Mouse (Mus musculus) midbrain, embryonic 14.5 days (tissue): ENCODE results near the gene Ninj2. TPM values are rescaled to one million over a fixed set of nuclear protein-coding genes. Genes with fewer than 3 reads are reported as not detected.

Experiments
- ATAC-seq: fragments of 200-750 bp; cut with Nextera tagmentation; 2 replicates; pipeline ENCODE4 v1.8.0; 2017; ENCODE audit warnings: moderate number of reproducible peaks, moderate library complexity; ENCODE audit not compliant: low FRiP score, low TSS enrichment
- DNase-seq: peaks from one replicate; pipeline ENCODE4 v3.0.0-alpha.2; 2015
- H3K27ac ChIP-seq: fragments of 300-500 bp; sonication (generic); replicated peaks from 2 replicates; pipeline ENCODE4 v1.5.1; 2014; ENCODE audit warnings: mild to moderate bottlenecking, low read depth, low read length, moderate library complexity
- H3K27me3 ChIP-seq: fragments of 300-500 bp; sonication (generic); 2 replicates; pipeline ENCODE4 v1.6.1; 2014; ENCODE audit warnings: low read length, control low read depth, mixed read lengths; ENCODE audit not compliant: control insufficient read depth, insufficient read depth
- H3K36me3 ChIP-seq: fragments of 300-500 bp; sonication (generic); 2 replicates; pipeline ENCODE4 v1.6.1; 2014; ENCODE audit warnings: low read length, control low read depth; ENCODE audit not compliant: control insufficient read depth, insufficient read depth
- H3K4me1 ChIP-seq: fragments of 300-500 bp; sonication (generic); 2 replicates; pipeline ENCODE4 v1.6.1; 2014; ENCODE audit warnings: mild to moderate bottlenecking, antibody characterized with exemption, low read length, control low read depth; ENCODE audit not compliant: control insufficient read depth, insufficient read depth
- H3K4me2 ChIP-seq: fragments of 300-500 bp; sonication (generic); 2 replicates; pipeline ENCODE4 v1.6.1; 2014; ENCODE audit warnings: mild to moderate bottlenecking, low read length, moderate library complexity
- H3K4me3 ChIP-seq: fragments of 300-500 bp; sonication (generic); replicated peaks from 2 replicates; pipeline ENCODE4 v1.5.1; 2014; ENCODE audit warnings: low read depth, low read length
- H3K9ac ChIP-seq: fragments of 300-500 bp; sonication (generic); replicated peaks from 2 replicates; pipeline ENCODE4 v1.6.1; 2014; ENCODE audit warnings: mild to moderate bottlenecking, low read length, moderate library complexity
- H3K9me3 ChIP-seq: fragments of 300-500 bp; sonication (generic); 2 replicates; pipeline ENCODE4 v1.6.1; 2016; ENCODE audit warnings: low read length, control low read depth, mixed read lengths; ENCODE audit not compliant: control insufficient read depth
- WGBS: fragments of 180-500 bp; shearing (Covaris S2); extraction: QIAGEN DNeasy Blood & Tissue Kit; methylation state at CpG from one replicate; pipeline ENCODE4 v1.1.7; 2014; 5-methylcytosine and 5-hydroxymethylcytosine counted together
- polyA plus RNA-seq: library from polyadenylated mRNA; unstranded; fragments of >200 nt; fragmentation: Nextera tagmentation; extraction: Ambion mirVana; gene quantifications from 2 replicates; pipeline ENCODE4 v1.2.1, GENCODE M21; 2014

Ninj2 gene
- polyA plus RNA-seq, 1 experiment from 2014 or later, result not detected

GRCm38 (mm10) chr6:120243250-120243649 is 150.1 kb downstream of the Ninj2 start:
- H3K27me3 ChIP-seq, result no peaks in the 10 kb centered on the region
- H3K4me3 ChIP-seq, result no peak overlapping the region
- no peak for ATAC-seq
- no peak overlapping the region for H3K4me2 ChIP-seq
- WGBS, result 80% methylated on average over 8 of the region's 8 CpGs
- no peak overlapping the region for H3K9ac ChIP-seq
- no peaks in the 10 kb centered on the region for H3K9me3 ChIP-seq
- H3K27ac ChIP-seq, result no peak overlapping the region
- DNase-seq, result no peak
- no peaks in the 10 kb centered on the region for H3K4me1 ChIP-seq
- H3K36me3 ChIP-seq, result no peaks in the 10 kb centered on the region

- no peak overlapping the region for H3K9ac ChIP-seq
- H3K27ac ChIP-seq, result no peak overlapping the region
- no peak overlapping the region for H3K4me3 ChIP-seq
- H3K4me2 ChIP-seq, result no peak overlapping the region
- no peaks in the 10 kb centered on the region for H3K4me1 ChIP-seq
- WGBS, result 87% methylated on average over 5 of the region's 5 CpGs
- ATAC-seq (no peak), DNase-seq (no peak)
- no peaks in the 10 kb centered on the region for H3K9me3 ChIP-seq
- no peaks in the 10 kb centered on the region for H3K36me3 ChIP-seq
- H3K27me3 ChIP-seq, result no peaks in the 10 kb centered on the region
Measured at GRCm38 (mm10) chr6:120246676-120247075, 153.5 kb downstream of the Ninj2 start.

- no peaks in the 10 kb centered on the region for H3K36me3 ChIP-seq
- H3K9ac ChIP-seq, result no peak overlapping the region
- 79% methylated on average over 5 of the region's 5 CpGs for WGBS
- ATAC-seq, result no peak
- no peak for DNase-seq
- H3K27me3 ChIP-seq, result no peaks in the 10 kb centered on the region
- no peak overlapping the region for H3K4me2 ChIP-seq
- no peaks in the 10 kb centered on the region for H3K9me3 ChIP-seq
- H3K4me1 ChIP-seq, result no peaks in the 10 kb centered on the region
- no peak overlapping the region for H3K27ac ChIP-seq
- H3K4me3 ChIP-seq, result no peak overlapping the region
Measured at GRCm38 (mm10) chr6:120249831-120250230, 156.7 kb downstream of the Ninj2 start.

Other genes starting within 250 kb of the Ninj2 start
- gene Erc1, start 245.2 kb upstream of the Ninj2 start, polyA plus RNA-seq, result 45.8 and 65.3 TPM in 2 replicates
- gene Rad52, start 190.7 kb upstream of the Ninj2 start, polyA plus RNA-seq, result 24.0 and 26.1 TPM in 2 replicates
- gene Wnk1, start 54.7 kb upstream of the Ninj2 start, polyA plus RNA-seq, result 55.9 and 60.4 TPM in 2 replicates
- gene D330020A13Rik, start 201.0 kb downstream of the Ninj2 start, polyA plus RNA-seq, result 0.20 TPM in 1 of 2 replicates, not detected in the other
- 0.15 TPM in 1 of 2 replicates, not detected in the other for gene B4galnt3, start 201.2 kb downstream of the Ninj2 start, polyA plus RNA-seq